Mouse (Mus musculus) lung, postnatal 10 days (tissue): ENCODE measurements at regions not wholly inside any gene's neighbourhood (a gene's known extent, or its start where the extent isn't known, plus 50 kb on each side); places are given as distances from the start of the nearest gene placed in this dataset.

ENCODE experiments used
- DNase-seq: peaks from one replicate; pipeline ENCODE4 v3.0.0; 2021

DNA sequence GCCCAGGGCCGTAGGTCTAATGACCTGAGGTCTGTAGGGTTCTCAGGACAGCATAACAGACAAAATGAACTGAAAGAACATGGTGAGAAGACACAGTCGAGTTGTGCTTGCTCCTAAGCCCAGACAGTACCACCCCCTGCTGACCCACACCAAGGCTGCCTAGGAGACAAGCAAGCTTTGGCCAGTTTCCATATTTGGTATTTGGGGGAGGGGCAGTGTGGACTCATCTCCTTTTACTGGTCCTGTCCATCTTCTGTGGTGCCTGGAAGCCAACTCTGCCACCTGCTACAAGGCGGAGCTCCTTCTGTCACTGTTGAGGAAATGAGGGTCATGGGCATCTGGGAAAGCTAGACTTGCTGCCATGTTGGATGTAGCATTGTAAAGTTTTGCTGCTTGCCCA is 68.9 kb downstream of the Tex29 start:
- no peak for DNase-seq

DNA sequence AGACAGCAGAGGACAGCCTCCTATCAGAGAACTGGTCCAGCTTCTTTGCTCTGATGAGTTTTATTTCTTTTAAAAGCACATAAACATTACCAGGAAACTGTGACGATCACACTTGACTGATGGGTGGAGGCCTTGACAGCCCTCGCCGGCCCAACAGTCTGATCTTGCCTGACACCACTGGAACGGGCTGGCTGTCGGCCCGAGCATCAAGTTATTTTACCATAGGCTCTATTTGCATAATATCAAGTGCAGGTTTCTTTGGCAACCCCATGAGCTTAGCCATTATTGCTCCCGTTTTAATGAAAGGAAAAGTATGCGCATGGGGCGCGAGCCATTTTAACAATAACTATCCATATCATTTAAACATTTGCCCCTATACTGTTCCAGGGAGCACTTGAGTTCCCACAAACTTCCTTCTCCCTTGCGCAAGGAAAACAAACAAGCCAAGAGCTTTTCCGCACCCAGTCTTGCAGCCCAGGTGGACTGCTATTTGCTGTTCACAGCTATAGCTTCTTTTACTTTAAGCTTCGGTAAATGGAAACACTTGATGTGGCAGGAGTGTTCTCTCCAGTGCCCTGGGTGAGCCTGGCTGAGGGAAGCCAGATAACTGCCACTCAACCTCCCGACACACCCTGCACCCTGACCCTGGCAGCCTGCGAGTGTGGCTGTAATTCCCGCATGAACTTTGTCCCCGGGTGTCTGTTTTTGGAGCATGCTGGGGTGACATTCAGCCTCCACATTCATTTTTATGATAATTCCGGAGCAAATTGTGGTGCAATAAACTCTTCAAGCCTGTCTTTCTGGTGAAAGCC is 71.6 kb downstream of the Tex29 start:
- DNase-seq: peak; percentile 31

DNA sequence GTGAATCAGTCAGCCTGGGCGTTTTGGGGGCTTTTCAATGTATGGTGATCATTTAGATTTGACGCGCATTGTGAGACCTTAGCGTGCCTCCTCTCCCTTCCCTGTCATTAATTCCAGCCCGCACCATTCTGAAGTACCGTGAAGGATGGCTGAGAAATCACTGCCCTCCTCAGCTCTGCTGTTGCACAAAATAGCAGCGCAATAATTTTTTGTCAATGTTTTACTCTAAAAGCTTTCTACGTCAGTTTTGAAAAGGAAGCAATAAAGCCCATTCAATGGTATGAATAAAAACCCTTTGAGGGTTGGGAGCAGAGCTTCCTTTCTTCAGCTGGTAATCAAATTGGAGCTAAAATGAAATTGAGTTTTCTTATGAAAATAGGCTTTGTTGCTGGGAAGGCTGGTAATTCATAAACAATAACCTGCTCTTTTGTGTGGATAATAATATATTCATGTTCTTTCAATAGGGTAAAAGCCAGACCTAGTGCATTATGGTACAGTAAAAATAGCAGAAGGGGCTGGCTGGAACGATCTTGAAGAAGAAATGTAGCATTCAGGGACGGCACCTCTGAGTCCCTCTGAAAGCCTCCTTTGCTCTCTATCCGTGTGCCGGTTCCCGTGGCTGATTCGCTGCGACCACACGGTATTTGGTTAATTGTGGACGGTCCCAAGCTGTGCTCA is 72.3 kb downstream of the Tex29 start:
- DNase-seq: no peak

DNA sequence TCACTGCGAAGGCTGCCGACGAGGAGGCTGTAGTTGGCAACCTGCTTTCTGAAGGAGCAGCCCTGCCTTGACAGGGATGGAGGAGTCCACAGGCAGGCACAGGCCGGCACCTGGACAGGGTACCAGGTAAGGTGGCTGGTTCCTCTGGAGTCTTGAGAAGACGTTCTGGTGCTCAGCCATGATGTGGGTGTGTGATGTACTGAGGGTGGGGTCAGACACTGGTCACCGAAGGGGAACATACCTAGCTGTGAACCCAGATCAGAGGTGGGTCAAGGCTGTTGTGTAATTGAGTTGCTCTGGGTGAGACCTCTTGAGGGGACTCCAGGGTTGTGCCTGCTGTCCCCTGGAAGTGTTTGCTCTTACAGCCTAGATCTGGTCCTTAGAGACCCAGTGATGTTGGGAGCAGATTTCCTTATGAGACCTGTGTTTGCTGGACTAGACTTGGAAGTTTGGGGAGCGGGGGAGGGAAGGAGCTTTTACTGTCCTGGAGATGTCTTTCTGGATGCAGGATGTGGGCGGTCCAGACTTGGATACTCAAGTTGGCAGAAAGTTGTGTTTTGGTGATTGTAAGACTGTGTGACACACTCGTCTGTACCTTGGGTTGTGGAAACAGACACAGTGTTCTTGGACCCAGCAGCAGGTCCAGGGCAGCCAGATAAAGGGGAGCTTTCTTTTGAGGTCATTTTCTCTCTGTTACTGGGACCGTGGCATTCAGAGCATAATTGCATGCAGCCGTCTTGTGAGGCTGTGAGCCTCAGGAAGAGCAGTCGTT is 73.0 kb downstream of the Tex29 start:
- DNase-seq: no peak

DNA sequence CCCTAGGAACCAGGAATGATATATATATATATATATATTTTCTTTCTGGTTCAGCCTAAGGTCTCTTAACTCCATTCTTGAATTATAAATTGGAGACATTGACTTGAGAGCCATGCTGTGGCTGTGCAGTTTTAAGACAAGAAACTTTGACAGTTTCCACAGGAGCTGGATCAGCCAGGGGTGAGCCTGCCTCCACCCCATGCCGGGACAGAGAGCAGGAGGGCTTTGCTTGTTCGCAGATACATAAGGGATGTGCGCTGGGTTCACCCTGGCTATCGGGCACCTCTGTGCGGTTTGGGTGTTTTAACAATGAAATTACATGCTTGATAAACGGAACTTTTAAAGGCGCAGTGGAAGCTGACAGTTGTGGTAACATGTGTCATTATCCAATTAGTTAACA is 73.9 kb downstream of the Tex29 start:
- no peak for DNase-seq

DNA sequence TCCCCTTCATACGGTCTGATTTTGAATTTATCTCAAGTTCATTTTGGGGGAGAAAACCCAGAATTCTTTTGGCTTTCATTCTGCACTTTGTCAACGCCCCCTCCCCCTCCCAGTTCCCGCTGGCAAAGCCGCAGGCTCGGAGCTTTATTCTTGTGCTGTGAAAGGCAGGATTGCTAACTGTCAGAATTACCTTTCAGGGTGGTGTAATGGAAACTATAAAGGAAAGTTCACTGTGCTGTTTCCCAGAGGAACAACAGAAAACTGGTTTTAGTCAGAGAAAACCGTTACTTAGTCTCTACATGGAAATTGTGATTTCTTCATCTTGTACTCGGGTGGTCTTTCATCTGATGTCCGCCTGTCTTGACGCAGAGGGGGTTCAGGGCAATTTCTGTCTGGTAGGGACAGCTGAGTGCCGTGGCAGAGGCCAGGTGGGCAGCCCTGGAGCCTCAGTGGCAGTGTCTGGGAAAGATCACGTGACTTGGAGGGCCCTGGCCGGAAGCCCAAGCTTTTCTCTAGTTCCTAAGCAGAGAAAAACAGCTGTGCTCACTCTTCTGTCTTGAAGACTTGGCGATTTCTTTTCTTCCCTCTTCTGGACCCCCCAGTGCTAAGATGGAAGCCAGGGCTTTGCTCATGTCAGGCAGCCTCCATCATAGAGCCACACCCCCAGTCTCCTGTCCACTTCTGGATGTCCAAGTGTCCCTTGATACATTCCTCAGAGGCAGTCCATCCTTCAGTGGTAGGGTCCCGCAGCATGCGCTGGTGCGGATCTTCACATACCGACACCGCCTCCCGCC is 74.6 kb downstream of the Tex29 start:
- peak; percentile 66 for DNase-seq

DNA sequence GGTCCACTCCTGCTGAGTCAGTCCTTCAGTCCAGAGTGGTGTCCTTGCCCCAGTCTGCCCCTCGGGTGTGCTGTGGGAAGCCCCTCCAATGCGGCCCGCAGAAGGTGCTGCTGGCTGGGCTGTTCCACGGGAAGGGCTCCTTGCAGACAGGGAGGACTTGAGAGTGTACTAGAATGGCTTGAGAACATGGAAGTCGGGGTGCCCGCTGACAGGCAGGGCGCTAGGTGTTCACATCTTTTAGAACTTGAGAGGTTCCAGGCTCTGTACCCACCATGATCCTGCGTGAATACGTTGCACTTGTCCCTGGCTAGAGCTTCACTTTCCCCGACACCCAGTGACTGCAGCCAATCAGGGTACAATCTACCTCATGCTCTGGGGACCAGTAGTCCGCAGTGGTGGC is 75.4 kb downstream of the Tex29 start:
- no peak for DNase-seq

DNA sequence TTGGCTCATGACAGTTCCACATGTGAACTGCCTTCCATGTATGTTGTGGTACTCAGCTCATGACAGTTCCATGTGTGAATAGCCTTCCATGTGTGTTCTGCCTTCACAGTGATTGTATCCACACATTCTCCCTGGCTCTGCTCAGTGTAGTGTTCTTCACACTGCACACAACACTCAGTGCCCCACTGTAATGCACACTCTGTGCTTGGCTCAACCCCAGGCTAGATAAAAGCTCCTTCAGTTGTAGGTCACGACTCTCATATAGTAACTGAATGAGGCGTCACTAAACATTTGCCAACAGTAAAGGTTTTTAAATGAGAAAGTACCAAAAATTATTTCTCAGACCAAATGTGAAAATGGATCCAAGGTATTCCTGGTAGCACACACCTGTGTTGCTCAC is 79.6 kb downstream of the Tex29 start:
- no peak for DNase-seq

DNA sequence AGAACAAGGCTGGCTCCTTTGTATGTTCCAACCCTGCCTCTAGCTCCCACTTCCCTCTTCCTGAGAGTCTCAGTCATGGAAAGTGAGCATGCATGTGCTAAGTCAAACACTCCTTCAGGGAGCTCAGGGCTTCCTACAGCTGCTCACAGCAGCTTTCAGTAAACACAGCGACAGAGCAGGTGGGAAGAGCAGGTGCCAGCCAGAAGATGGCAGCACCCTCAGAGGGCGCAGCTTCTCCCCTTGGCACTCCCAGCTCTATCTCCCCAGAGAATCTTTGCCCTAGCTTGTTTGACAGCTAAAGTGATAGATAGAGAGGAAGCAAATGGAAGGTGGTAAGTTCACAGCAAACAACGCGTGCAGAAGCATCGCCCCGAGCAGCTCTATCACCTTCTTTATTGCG is 82.8 kb downstream of the Tex29 start:
- no peak for DNase-seq

DNA sequence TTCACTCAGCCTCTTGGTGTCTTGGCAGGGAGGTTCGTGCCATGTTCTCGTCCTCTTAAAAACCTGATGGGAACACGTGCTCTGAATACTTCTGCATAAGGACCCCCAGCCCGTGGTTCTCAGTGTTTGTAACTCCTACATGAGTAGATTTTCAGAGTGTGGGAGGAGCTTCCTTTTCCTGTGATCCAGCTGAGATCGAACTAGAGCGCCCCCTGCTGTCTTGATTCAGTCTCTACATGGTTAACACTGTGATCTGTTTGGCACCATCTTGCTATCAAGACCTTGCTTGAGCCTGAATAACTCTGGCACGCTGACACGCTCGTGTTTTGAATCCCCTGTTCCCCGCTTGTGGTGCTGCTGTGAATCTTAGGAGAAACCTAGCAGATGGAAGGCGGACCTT is 83.9 kb downstream of the Tex29 start:
- peak; percentile 81 for DNase-seq

DNA sequence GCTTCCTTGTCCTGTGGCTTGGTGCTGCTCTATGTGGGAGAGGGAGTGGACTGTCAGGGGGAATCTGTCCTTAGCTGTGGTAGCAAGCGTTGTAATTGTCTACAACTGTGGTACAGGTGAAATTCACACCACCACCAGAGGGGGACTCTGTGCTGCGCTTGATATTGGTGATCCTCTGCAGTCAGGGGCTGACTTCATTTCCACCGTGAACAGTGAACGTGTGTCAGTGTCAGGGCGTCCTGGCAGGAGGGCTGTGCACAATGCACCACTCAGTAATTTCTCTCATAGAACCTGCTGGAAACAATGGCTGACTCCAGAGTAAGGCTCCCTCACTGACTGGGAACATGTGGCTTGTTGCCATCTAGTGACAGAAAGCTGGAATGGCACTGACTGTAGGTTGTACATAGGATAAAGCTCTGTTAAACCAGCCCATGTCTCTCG is 102.6 kb downstream of the Tex29 start:
- peak; percentile 64 for DNase-seq

DNA sequence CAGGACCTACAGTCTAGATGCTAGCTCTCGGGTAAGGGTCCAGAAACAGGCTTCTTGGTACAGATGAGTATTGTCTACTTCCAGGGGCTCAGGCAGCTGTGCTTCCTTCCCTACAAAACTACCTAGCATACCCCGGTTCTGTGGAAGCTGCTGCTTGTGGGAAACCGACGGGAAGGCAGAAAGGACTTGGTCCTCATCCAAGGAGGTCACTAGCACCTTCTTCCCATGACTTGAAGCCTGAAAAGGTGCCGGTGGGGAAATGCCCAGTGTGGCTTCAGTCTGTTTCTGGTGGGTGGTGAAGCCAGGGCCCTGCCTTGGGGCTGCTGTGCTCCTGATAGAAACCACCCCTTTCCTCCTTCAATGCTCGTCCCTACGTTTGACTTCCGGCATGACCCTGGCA is 107.5 kb downstream of the Tex29 start:
- no peak for DNase-seq

DNA sequence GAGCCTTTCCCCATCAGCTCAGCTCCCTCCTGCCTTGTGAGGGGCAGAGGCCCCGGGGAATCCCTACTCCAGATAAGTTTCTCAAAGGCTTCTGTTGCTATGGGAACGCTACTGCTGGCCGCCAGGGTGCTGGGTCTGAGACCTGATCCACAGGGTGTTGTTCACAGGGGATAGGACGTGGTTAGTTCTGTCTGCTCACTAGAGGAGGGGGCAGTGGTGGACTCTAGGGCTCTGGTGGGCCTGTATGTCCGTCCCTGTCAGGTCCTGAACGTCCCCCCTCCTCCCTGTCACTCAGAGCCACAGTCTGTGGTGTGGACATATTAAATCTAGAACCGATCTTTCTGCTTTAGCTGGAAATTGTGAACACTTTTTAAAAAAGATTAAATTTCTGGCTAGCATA is 116.0 kb downstream of the Tex29 start:
- no peak for DNase-seq

DNA sequence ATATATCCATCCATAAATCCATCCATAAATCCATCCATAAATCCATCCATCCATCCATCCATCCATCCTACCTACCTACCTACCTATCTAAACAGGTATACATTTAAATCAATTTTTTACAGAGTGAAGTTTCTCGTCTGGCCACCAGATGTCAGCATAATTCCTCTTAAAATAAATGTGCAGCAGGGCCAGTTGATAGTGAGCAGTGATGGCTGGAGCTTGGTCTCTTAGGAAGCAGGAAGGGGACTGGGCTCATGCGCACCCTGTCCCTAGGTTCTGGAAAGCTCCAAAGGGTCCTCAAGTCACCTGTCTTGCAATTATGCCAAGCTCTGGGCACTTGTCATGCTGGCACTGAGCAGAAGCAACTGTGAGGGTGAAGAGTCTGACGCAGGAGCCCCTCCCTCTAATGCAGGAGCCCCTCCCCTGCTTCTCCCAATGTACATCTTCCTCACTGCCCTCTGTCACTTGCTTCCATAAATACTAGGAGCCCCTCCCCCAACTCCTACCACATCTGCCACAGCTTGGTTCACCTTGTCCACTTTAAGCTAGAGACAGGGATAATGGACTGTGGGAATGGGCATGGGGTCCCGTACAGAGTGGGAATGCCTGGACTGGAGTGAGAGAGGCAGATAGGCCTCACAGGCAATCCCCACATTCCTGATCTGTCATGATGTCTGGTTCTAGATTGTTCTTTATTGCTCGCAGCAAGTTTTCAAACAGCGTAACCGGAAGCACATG is 116.9 kb downstream of the Tex29 start:
- DNase-seq: peak; percentile 50

DNA sequence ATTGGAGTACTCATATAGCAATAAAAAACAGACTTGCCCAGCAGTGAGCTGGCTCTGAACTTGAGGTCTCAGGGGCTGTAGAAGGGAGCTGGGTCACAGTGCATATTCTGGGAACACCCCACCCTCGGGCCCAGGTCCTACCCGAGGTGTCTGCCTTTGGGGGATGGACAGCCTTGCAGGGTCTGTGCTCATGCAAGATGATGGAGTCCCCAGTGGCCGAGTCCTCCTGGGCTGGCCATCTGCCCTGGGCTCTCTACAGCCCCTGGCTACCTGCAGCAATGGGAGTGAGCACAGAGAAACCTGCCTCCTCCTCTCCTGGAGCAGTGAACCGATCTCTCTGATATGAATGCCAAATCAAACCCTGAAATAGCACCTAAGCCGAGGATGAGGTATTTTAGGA is 117.9 kb downstream of the Tex29 start:
- no peak for DNase-seq

DNA sequence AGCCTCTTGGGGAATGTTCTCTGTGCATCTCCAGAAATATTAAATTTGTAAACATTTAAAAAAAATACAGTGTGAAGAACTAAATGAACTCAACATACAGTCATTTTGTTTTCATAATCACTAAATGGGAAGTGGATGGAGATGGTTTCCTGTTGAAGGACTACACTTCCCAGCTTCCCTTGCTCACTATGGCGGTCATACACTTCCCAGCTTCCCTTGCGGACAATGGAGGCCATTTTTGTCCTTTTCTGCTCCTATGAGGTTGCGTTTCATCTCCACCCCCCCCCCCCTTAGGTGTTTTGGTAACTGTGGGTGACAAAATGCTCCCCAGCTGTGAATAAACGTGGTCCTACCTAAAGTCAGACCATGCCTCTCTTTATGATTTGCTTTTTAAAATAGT is 119.2 kb downstream of the Tex29 start:
- DNase-seq: no peak

DNA sequence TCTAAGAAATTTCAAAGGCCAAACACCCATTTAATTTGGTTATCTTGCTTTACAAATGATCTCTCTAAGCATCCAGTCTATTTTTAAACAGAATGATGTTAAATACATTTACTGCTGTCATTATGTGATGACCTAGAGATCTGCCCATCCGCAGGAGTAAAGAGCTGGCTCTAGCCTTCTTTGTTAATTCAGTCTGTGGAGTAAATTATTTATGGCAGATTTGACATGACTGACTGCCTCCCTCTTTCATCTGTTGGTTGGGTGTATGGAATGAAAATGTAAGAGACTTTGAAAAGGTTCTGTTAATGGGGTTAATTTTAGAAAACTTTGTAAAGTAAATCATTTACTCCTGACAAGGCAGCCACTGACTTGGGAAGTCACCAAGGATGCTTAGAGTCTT is 123.3 kb downstream of the Tex29 start:
- DNase-seq: no peak

DNA sequence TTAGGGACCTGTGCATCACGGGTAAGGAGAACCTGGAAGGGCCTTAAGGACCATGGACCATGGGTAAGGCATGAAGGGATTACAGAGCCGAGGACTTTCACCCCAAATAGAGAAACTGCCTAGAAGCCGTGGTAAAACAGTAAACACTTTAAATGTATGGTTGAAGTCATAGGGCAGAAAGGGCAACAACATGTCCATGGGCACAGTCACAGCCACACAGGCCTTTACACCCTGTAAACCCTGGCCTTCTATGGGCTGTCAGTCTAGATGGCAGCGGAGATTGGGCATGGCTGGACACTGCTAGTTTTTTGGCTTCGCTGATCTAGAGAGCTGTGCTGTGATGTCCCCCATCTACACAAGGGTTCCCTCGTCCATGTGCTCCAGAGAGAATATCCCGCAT is 127.4 kb downstream of the Tex29 start:
- DNase-seq: no peak

DNA sequence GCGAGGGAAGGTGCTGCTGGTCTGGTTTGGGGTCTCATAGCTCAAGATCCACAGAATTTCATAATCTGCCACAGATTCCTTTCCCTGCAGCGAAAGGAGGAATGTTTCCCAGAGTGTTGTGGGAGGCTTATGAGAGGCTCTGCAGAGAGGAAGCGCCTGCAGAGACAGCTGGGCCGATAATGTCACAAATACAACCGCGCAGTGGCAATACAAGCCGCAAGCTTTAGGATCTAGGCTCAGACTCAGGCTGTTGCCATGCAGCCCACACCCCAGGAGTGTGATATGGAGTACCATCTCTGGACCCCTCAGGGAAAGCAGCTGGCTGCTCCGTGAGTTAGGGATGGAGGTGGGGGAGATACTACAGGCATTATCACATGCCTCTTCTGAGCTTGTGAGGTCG is 130.2 kb downstream of the Tex29 start:
- DNase-seq: no peak

DNA sequence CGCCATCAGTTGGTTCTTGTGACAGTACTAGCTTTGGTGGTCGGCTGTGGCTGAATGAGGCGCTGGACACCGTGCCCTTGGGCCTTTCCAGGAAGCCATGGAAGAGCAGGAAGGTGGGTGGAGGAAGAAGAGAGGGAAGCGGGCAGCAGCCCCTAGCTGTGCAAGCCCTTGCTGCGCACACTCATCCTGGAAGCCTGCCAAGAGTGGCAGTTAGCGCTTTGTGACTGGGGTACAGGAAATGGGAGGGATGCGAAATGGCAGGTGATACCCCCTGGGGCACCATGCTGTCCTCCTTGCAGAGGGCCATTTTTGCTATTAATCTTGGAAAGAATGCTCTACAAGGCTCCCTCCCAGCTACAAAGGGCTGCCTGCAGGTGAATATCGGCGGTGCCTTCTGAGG is 133.2 kb downstream of the Tex29 start:
- DNase-seq: no peak

DNA sequence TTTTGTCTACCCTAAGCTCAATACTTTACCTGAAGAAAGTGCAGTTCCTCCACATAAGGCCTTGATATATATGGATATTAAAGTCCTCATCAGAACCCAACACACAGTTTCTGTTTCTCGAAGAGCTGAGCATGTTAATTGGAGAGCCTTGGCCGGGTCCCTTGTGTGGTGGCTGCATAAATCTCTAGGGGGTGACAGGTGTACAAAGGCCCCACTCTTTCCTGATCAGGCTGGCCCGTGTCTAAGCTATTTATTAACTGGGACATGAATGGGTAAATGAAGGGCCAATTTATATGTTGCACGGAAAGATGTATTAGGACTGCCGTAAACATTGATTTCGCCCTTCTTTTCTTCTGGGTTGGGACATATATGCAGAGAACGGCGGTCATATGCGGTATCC is 136.8 kb downstream of the Tex29 start:
- DNase-seq: no peak

DNA sequence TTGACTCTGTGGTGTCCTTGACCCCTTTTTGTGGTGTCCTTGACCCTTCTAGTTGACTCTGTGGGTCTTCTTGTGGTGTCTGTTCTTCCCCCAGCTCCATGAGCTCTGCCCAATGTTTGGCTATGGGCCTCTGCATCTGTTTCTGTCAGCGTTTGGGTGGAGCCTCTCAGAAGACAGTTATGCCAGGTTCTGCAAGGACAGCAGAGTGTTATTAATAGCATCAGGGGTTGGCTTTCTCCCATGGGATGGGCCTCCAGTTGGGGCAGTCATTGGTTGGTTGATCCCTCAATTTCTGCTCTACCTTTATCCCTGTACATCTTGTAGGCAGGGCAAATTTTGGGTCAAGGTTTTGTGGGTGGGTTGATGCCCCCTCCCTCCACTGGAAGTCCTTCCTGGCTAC is 138.8 kb downstream of the Tex29 start:
- no peak for DNase-seq
